Mouse (Mus musculus): ENCODE results near the gene Hnrnpa0. TPM values are rescaled to one million over a fixed set of nuclear protein-coding genes. Genes with fewer than 3 reads are reported as not detected.

Gene Hnrnpa0
- polyA plus RNA-seq, 1 experiment, result 94.2 TPM

DNA sequence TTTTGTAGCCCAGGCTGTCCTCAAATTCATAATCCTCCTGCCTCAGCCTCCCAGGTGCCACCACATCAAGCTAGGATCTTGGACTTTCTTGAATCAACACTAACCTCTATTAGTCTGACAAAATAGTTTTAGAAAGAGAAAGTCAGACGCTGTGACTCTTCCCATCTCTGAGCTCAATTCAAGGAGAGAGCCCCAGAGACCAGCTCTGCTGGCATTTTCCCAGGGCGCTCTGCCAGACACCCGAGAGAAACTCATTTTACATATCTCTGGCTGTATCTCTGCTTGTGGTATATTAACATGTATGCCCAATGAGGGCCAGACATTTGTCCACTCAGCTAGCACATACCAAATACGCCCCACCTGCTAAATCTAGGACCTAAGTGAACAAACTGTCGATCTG is 50.0 kb downstream of the Hnrnpa0 start:
- DNase-seq (ENCODE audit: low read depth in 1 of 2, low spot score in 2 of 2), result no peak
- Histone ChIP-seq H3K27ac (ENCODE audit: insufficient read depth, low read length) (no peak overlapping the region), H3K27me3 (ENCODE audit: control insufficient read depth, insufficient read depth, low read length) (no peaks in the 10 kb centered on the region), H3K4me3 (ENCODE audit: extremely low read depth, insufficient read depth, insufficient read length) (no peak overlapping the region), H3K4me1 (ENCODE audit: control insufficient read depth, insufficient read depth, insufficient read length) (no peaks in the 10 kb centered on the region), H3K36me3 (ENCODE audit: control insufficient read depth, insufficient read depth, low read length) (no peaks in the 10 kb centered on the region)
- 91% methylated on average over 5 of the region's 5 CpGs for WGBS
- TF ChIP-seq CTCF (IDR thresholded peaks at IDR 0.05; ENCODE audit: extremely low read depth, insufficient read depth, insufficient read length, insufficient replicate concordance), result no peak
- no peak for TF ChIP-seq POLR2A (IDR thresholded peaks at IDR 0.05; ENCODE audit: low read depth, low read length)

Other genes starting within 250 kb of the Hnrnpa0 start
- not detected in 2 replicates for gene Spock1, start 220.2 kb downstream of the Hnrnpa0 start, polyA plus RNA-seq (2012; rRNA removed)
- 0.86 and 0.90 TPM in 2 replicates for gene Klhl3, start 15.0 kb downstream of the Hnrnpa0 start, polyA plus RNA-seq (2012; rRNA removed)
- 22.6 and 24.7 TPM in 2 replicates for gene Idnk, start 29.1 kb upstream of the Hnrnpa0 start, polyA plus RNA-seq (2012; rRNA removed)
- gene Ubqln1, start 87.1 kb upstream of the Hnrnpa0 start, polyA plus RNA-seq (2012; rRNA removed), result 75.4 and 94.8 TPM in 2 replicates
- gene Gkap1, start 147.1 kb upstream of the Hnrnpa0 start, polyA plus RNA-seq (2012; rRNA removed), result 1.5 and 2.2 TPM in 2 replicates
- gene Kif27, start 230.6 kb upstream of the Hnrnpa0 start, polyA plus RNA-seq (2012; rRNA removed), result 0.02 TPM in 2 replicates